Mouse (Mus musculus): ENCODE measurements around the gene Trib2. TPM values are rescaled to one million over a fixed set of nuclear protein-coding genes. Genes with fewer than 3 reads are reported as not detected.

Trib2 gene
- polyA plus RNA-seq, 1 experiment from 2014 or later = 62.0 TPM

DNA sequence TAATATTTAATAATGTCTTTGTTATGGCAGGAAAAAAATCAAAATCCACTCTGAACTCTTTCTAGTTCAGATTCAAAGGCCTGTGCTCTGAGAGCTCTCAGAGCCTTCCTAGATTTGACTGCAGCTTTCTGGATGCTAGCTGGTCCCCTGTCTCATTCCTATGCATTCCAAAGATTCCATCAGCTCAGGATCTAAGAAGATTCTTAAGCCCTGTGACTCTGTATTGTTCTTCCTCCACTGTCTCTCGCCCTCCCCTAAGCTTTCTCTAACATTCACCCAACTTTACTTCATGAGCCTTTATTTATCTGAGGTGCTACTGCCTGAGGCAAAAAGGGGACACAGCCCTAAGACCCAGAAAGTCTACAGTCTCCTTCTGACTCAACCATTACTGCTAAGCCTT, 51.5 kb downstream of the Trib2 start:
- no peak overlapping the region for H3K4me2 ChIP-seq (ENCODE audit: low read depth, low read length)
- no peaks in the 10 kb centered on the region for H3K4me1 ChIP-seq (ENCODE audit: control insufficient read depth, insufficient read depth, low read length)
- no peaks in the 10 kb centered on the region for H3K36me3 ChIP-seq (ENCODE audit: control insufficient read depth, insufficient read depth, low read length)
- H3K27ac ChIP-seq (replicated peaks; ENCODE audit: low read depth, low read length) = no peak overlapping the region
- WGBS = 30% methylated on average over 1 of the region's 1 CpGs
- DNase-seq (ENCODE audit: low spot score) (no peak), ATAC-seq (ENCODE audit: low read depth) (no peak)
- H3K9me3 ChIP-seq (ENCODE audit: control insufficient read depth, low read length) = no peaks in the 10 kb centered on the region
- H3K27me3 ChIP-seq (replicated peaks; ENCODE audit: control insufficient read depth, insufficient read depth, low read length) = no peaks in the 10 kb centered on the region
- no peak overlapping the region for H3K4me3 ChIP-seq (ENCODE audit: low read depth, low read length)
- no peak overlapping the region for H3K9ac ChIP-seq (ENCODE audit: low read depth, low read length)

DNA sequence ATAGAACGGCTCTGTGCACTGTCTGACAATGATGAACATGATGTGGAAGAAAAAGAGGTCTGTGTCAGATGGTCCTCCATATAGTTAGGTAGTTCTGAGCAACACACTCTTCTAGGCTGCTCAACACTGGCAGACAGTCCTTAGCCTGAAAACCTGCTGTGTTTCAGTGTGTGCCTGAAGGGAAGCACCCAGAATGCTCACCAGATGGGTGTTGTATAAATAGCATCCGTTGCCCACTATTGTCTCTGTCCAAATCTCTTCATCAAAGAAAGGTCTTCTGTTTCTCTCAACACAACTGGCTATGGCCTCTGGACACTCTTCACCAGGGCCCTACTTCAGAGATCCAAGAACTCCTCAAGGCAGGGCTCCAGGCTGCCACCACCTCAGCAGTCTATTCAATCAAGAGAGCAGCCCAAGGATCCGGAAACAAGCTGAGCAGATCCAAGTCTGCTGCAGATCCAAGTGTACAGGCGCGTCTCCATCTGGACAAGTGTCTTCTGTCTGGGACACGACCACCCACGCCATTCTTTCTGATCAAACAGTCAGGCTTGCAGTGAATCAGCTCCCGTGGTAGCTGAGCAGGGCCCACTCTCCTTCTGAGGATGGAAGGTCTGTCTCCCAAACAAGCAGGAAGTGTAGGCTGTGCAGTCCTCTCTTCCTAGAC, 55.1 kb downstream of the Trib2 start:
- Histone ChIP-seq H3K27ac (replicated peaks; ENCODE audit: low read depth, low read length) (no peak overlapping the region), H3K9ac (ENCODE audit: low read depth, low read length) (no peak overlapping the region), H3K36me3 (ENCODE audit: control insufficient read depth, insufficient read depth, low read length) (no peaks in the 10 kb centered on the region), H3K4me2 (ENCODE audit: low read depth, low read length) (no peak overlapping the region), H3K4me1 (ENCODE audit: control insufficient read depth, insufficient read depth, low read length) (no peaks in the 10 kb centered on the region), H3K9me3 (ENCODE audit: control insufficient read depth, low read length) (no peaks in the 10 kb centered on the region), H3K4me3 (ENCODE audit: low read depth, low read length) (no peak overlapping the region), H3K27me3 (replicated peaks; ENCODE audit: control insufficient read depth, insufficient read depth, low read length) (no peaks in the 10 kb centered on the region)
- ATAC-seq (ENCODE audit: low read depth) (no peak), DNase-seq (ENCODE audit: low spot score) (no peak)
- WGBS = 88% methylated on average over 8 of the region's 8 CpGs

DNA sequence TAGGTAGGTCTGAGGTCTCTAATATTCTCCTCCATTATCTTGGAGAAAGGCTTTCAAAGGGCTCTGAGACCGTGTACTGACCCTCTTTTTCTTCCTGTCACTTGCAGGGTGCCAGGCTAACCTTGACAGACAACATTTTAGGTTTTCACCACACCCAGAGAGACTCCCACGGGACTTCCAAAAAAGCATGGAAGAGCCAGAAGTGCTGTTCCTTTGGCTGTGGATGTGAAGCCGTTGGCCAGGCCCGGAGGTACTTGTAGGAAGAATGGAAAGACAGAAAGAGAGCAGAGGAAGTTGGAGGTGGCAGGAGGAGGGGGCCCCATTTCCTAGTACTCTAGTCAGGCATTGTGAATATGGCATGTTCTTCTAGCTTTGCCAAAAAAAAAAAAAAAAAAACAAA, 56.0 kb downstream of the Trib2 start:
- DNase-seq (ENCODE audit: low spot score) (no peak), ATAC-seq (ENCODE audit: low read depth) (no peak)
- H3K9ac ChIP-seq (ENCODE audit: low read depth, low read length) = no peak overlapping the region
- H3K27me3 ChIP-seq (replicated peaks; ENCODE audit: control insufficient read depth, insufficient read depth, low read length) = no peaks in the 10 kb centered on the region
- H3K9me3 ChIP-seq (ENCODE audit: control insufficient read depth, low read length) = no peaks in the 10 kb centered on the region
- 79% methylated on average over 4 of the region's 4 CpGs for WGBS
- H3K4me2 ChIP-seq (ENCODE audit: low read depth, low read length) = no peak overlapping the region
- H3K4me1 ChIP-seq (ENCODE audit: control insufficient read depth, insufficient read depth, low read length) = no peaks in the 10 kb centered on the region
- no peaks in the 10 kb centered on the region for H3K36me3 ChIP-seq (ENCODE audit: control insufficient read depth, insufficient read depth, low read length)
- H3K27ac ChIP-seq (replicated peaks; ENCODE audit: low read depth, low read length) = no peak overlapping the region
- H3K4me3 ChIP-seq (ENCODE audit: low read depth, low read length) = no peak overlapping the region

DNA sequence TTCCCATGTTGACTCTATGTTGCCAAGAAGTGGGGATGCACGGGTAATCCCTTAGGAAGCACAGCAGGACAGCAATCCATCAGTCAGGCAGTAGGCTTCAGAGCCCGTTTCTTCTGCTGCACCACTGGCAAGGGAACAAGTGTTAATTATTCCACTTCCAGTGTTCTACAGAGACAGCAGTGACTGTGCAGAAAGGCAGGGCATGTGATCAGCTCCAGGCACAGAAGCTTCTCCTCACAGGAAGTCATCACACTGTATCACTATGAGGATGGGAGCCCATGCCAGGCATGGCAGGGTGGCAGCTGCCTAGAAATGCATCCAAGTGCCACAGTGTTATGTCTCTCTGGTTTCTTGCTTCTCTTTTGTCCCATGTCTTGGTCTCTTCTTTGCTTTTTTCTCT, 57.9 kb downstream of the Trib2 start:
- DNase-seq (ENCODE audit: low spot score) (no peak), ATAC-seq (ENCODE audit: low read depth) (no peak)
- 44% methylated on average over 2 of the region's 2 CpGs for WGBS
- no peak overlapping the region for H3K4me3 ChIP-seq (ENCODE audit: low read depth, low read length)
- H3K9me3 ChIP-seq (ENCODE audit: control insufficient read depth, low read length) = no peaks in the 10 kb centered on the region
- no peaks in the 10 kb centered on the region for H3K36me3 ChIP-seq (ENCODE audit: control insufficient read depth, insufficient read depth, low read length)
- H3K4me1 ChIP-seq (ENCODE audit: control insufficient read depth, insufficient read depth, low read length) = no peaks in the 10 kb centered on the region
- H3K27ac ChIP-seq (replicated peaks; ENCODE audit: low read depth, low read length) = no peak overlapping the region
- H3K4me2 ChIP-seq (ENCODE audit: low read depth, low read length) = no peak overlapping the region
- no peak overlapping the region for H3K9ac ChIP-seq (ENCODE audit: low read depth, low read length)
- H3K27me3 ChIP-seq (replicated peaks; ENCODE audit: control insufficient read depth, insufficient read depth, low read length) = no peaks in the 10 kb centered on the region

DNA sequence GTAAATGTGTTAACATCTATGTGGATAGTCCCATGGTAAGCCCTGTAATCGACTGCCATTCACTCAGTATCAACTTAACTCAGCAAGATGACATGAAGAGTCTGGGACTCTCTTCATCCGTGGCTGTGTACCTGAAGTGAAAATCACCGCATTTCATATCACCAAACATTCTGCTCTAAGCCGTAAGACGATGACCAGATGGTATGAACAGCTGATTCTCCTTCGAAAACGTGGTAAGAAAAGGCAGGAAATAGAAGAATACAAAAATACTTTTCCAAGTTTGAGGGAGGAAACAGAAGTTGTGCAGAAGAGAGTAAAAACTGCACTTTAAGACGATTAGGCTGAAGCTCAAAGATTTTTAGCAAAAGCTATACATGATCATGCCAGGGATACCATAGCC, 59.4 kb downstream of the Trib2 start:
- no peaks in the 10 kb centered on the region for H3K27me3 ChIP-seq (replicated peaks; ENCODE audit: control insufficient read depth, insufficient read depth, low read length)
- ATAC-seq (ENCODE audit: low read depth) (no peak), DNase-seq (ENCODE audit: low spot score) (no peak)
- no peak overlapping the region for H3K27ac ChIP-seq (replicated peaks; ENCODE audit: low read depth, low read length)
- no peak overlapping the region for H3K9ac ChIP-seq (ENCODE audit: low read depth, low read length)
- no peaks in the 10 kb centered on the region for H3K36me3 ChIP-seq (ENCODE audit: control insufficient read depth, insufficient read depth, low read length)
- H3K4me3 ChIP-seq (ENCODE audit: low read depth, low read length) = no peak overlapping the region
- no peaks in the 10 kb centered on the region for H3K9me3 ChIP-seq (ENCODE audit: control insufficient read depth, low read length)
- WGBS = 80% methylated on average over 8 of the region's 8 CpGs
- no peak overlapping the region for H3K4me2 ChIP-seq (ENCODE audit: low read depth, low read length)
- no peaks in the 10 kb centered on the region for H3K4me1 ChIP-seq (ENCODE audit: control insufficient read depth, insufficient read depth, low read length)

DNA sequence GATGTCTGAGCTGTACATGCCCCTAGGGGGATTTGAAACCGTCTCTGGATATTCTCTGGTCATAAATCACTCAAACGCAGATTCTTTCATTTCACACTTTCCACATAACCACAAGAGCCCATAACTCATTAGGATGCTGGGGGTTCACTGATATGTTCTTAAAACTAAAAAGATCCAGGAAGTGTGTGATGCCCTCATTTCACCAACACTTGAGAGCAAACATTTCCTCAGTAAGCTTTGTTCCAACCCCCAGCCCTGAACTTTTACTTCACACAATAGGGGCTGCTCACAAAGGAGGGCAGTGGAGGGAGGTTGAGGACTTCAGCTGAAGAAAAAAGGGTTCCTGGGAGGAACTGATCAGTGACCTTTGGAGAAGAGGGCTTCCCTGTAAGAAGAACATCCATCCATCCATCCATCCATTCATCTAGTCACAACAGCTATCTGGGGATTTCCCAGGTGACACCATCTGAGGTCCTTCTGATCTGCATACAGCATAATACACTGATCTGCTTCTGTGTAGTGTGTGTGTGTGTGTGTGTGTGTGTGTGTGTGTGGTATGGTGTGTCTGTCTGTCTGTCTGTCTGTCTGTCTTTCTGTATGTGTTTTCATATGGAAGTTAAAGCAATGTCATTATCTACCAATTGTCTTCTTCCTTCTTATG, 61.6 kb downstream of the Trib2 start:
- 56% methylated on average over 2 of the region's 2 CpGs for WGBS
- DNase-seq (ENCODE audit: low spot score) = no peak
- H3K36me3 ChIP-seq (ENCODE audit: control insufficient read depth, insufficient read depth, low read length) = no peaks in the 10 kb centered on the region

DNA sequence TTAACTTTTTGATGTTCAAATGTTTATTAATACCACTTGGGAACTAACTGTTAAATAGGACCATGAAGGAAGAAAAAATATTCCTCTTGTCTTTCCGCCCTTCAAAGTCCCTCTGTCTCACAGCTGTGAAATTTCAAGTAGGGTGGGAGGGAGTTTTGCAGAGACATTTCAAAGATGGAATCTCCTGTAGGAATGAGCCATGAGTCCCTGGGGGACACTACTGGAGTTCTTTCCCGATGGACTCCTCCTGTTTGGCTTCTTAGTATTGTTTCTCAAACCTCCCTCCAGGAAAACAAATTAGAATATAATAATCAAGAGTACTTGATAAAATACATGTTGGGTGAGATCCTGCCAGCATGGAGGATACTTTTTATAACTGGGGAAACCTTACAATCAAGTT, 62.1 kb downstream of the Trib2 start:
- Histone ChIP-seq H3K4me1 (ENCODE audit: control insufficient read depth, insufficient read depth, low read length) (no peaks in the 10 kb centered on the region), H3K4me2 (ENCODE audit: low read depth, low read length) (no peak overlapping the region), H3K4me3 (ENCODE audit: low read depth, low read length) (no peak overlapping the region), H3K36me3 (ENCODE audit: control insufficient read depth, insufficient read depth, low read length) (no peaks in the 10 kb centered on the region), H3K27me3 (replicated peaks; ENCODE audit: control insufficient read depth, insufficient read depth, low read length) (no peaks in the 10 kb centered on the region), H3K9me3 (ENCODE audit: control insufficient read depth, low read length) (no peaks in the 10 kb centered on the region), H3K27ac (replicated peaks; ENCODE audit: low read depth, low read length) (no peak overlapping the region), H3K9ac (ENCODE audit: low read depth, low read length) (no peak overlapping the region)
- 42% methylated on average over 2 of the region's 2 CpGs for whole genome bisulfite sequencing
- ATAC-seq (ENCODE audit: low read depth) = no peak
- peak; percentile 29 for DNase-seq (ENCODE audit: low spot score)

More for the DNA sequence above, 61.6 kb downstream of the Trib2 start:
- no peaks in the 10 kb centered on the region for H3K27me3 ChIP-seq (replicated peaks; ENCODE audit: control insufficient read depth, insufficient read depth, low read length)
- H3K9ac ChIP-seq (ENCODE audit: low read depth, low read length) = no peak overlapping the region
- H3K27ac ChIP-seq (replicated peaks; ENCODE audit: low read depth, low read length) = no peak overlapping the region
- H3K4me3 ChIP-seq (ENCODE audit: low read depth, low read length) = no peak overlapping the region
- no peaks in the 10 kb centered on the region for H3K4me1 ChIP-seq (ENCODE audit: control insufficient read depth, insufficient read depth, low read length)
- H3K4me2 ChIP-seq (ENCODE audit: low read depth, low read length) = no peak overlapping the region
- no peak for ATAC-seq (ENCODE audit: low read depth)
- no peaks in the 10 kb centered on the region for H3K9me3 ChIP-seq (ENCODE audit: control insufficient read depth, low read length)

DNA sequence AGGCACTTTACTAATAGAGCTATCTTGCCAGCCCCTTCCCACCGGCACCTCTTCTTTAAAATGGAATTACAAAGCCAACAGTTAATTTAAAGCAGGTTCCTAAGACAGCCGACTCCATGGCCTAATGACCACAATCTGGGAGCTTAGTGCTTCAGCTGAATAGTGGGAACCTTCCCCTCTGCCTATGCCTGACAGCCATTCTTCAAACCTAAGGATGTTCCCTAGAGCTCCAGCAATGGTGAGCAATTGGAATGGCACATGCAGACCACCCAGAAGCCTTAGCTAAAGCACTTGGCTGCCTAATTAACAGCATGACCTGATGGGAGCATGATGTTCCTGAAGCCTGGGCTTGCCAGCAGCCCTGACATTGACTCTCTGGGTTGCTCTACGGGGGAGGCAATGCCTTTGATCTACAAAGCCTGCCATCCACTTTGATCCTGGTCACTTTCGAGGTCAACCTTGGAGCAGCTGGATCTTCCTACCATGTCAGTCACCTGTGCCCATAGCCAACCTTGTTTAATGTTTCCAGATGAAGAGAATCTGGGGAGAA, 67.0 kb downstream of the Trib2 start:
- DNase-seq (ENCODE audit: low spot score) = no peak
- Histone ChIP-seq H3K9me3 (ENCODE audit: control insufficient read depth, low read length) (no peaks in the 10 kb centered on the region), H3K36me3 (ENCODE audit: control insufficient read depth, insufficient read depth, low read length) (no peaks in the 10 kb centered on the region), H3K4me1 (ENCODE audit: control insufficient read depth, insufficient read depth, low read length) (peaks cover 5% of the 10 kb centered on the region), H3K27ac (replicated peaks; ENCODE audit: low read depth, low read length) (no peak overlapping the region), H3K9ac (ENCODE audit: low read depth, low read length) (no peak overlapping the region), H3K4me3 (ENCODE audit: low read depth, low read length) (no peak overlapping the region), H3K4me2 (ENCODE audit: low read depth, low read length) (no peak overlapping the region), H3K27me3 (replicated peaks; ENCODE audit: control insufficient read depth, insufficient read depth, low read length) (no peaks in the 10 kb centered on the region)
- ATAC-seq (ENCODE audit: low read depth) = no peak
- 27% methylated on average over 4 of the region's 4 CpGs for WGBS

DNA sequence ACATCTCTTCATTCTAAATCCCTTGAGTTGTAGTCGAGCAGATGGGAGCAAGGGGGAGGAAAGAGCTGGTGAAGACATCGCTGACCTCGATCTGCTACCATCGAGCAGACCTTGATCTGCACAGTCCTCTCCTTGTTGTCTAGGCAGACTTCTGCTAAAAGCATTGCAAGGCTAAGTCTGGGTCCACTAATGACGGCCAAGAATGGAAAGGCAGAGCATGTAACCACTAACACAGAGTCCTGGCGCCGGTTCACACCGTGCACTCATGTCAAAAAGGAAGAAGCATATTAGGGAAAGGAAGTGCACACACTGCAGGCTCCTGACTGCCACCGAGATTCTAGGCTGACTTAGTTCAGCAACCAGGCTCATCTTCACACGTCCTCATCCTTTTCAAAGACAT, 71.0 kb downstream of the Trib2 start:
- Histone ChIP-seq H3K9me3 (ENCODE audit: control insufficient read depth, low read length) (no peaks in the 10 kb centered on the region), H3K27me3 (replicated peaks; ENCODE audit: control insufficient read depth, insufficient read depth, low read length) (no peaks in the 10 kb centered on the region), H3K4me2 (ENCODE audit: low read depth, low read length) (no peak overlapping the region), H3K4me3 (ENCODE audit: low read depth, low read length) (no peak overlapping the region), H3K27ac (replicated peaks; ENCODE audit: low read depth, low read length) (no peak overlapping the region), H3K36me3 (ENCODE audit: control insufficient read depth, insufficient read depth, low read length) (no peaks in the 10 kb centered on the region), H3K4me1 (ENCODE audit: control insufficient read depth, insufficient read depth, low read length) (peaks cover 5% of the 10 kb centered on the region), H3K9ac (ENCODE audit: low read depth, low read length) (no peak overlapping the region)
- ATAC-seq (ENCODE audit: low read depth) = no peak
- 70% methylated on average over 10 of the region's 10 CpGs for WGBS
- DNase-seq (ENCODE audit: low spot score) = no peak
